Mouse (Mus musculus): ENCODE measurements around the gene Pcbp3. TPM values are rescaled to one million over a fixed set of nuclear protein-coding genes. Genes with fewer than 3 reads are reported as not detected.
A peak's percentile ranks its signal among the peaks of the same experiment; 100 is the strongest.

Pcbp3 gene
- polyA plus RNA-seq, 1 experiment from 2014 or later: 51.1 TPM

GRCm38 (mm10) chr10:76906434-76906833 lies 55.3 kb downstream of the Pcbp3 start:
- Histone ChIP-seq H3K4me3 (replicated peaks) (no peak overlapping the region), H3K9ac (no peak overlapping the region), H3K9me3 (no peaks in the 10 kb centered on the region), H3K4me1 (peaks cover 20% of the 10 kb centered on the region), H3K27ac (no peak overlapping the region), H3K27me3 (no peaks in the 10 kb centered on the region), H3K4me2 (no peak overlapping the region), H3K36me3 (replicated peaks) (no peaks in the 10 kb centered on the region)
- 82% methylated on average over 10 of the region's 10 CpGs for WGBS
- no peak for ATAC-seq (ENCODE audit: low FRiP score)

DNA sequence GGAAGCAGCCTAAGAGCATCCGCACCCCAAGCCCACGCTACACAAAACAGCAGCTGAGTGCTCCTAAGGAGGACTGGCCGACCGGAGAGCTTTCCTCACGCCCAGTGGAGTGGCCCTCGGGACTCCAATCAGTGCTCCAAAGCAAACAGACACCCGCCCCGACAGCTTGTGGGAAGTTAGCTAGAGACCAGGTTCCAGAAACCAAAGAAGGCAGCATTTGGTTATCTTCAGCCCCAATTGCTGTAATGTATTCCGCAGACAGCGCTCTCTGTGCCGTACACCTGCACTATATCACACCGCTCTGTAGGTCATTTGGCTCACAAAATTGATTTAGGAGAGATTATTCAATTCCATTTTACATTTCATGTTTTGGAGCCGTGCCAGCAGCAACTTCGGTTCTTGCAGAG lies 55.7 kb downstream of the Pcbp3 start:
- Histone ChIP-seq H3K4me3 (replicated peaks) (no peak overlapping the region), H3K9me3 (no peaks in the 10 kb centered on the region), H3K9ac (no peak overlapping the region), H3K36me3 (replicated peaks) (no peaks in the 10 kb centered on the region), H3K4me1 (peaks cover 20% of the 10 kb centered on the region), H3K4me2 (no peak overlapping the region), H3K27me3 (no peaks in the 10 kb centered on the region), H3K27ac (no peak overlapping the region)
- no peak for ATAC-seq (ENCODE audit: low FRiP score)
- 89% methylated on average over 14 of the region's 14 CpGs for WGBS

DNA sequence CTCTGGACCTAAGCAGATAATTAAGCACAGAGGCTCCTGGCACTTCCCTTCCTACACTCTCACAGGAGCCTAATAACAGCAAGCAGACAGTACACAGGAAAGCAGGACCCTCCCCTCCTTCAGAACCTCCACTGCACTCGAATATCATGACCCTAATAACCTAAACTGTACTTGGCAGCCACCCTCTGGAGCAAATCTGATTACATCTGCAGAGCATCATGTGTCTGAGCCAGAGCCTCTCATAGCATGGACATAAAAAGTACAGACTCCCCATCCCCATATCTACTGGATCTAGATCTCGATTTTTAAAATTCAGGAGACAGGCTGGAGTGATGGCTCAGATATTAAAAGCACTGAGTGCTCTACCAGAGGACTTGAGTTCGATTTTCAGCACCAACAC lies 58.0 kb downstream of the Pcbp3 start:
- Histone ChIP-seq H3K9ac (no peak overlapping the region), H3K4me2 (no peak overlapping the region), H3K4me1 (peaks cover 20% of the 10 kb centered on the region), H3K27me3 (no peaks in the 10 kb centered on the region), H3K36me3 (replicated peaks) (no peaks in the 10 kb centered on the region), H3K9me3 (no peaks in the 10 kb centered on the region), H3K4me3 (replicated peaks) (no peak overlapping the region), H3K27ac (no peak overlapping the region)
- 84% methylated on average over 3 of the region's 3 CpGs for WGBS
- ATAC-seq (ENCODE audit: low FRiP score): no peak

DNA sequence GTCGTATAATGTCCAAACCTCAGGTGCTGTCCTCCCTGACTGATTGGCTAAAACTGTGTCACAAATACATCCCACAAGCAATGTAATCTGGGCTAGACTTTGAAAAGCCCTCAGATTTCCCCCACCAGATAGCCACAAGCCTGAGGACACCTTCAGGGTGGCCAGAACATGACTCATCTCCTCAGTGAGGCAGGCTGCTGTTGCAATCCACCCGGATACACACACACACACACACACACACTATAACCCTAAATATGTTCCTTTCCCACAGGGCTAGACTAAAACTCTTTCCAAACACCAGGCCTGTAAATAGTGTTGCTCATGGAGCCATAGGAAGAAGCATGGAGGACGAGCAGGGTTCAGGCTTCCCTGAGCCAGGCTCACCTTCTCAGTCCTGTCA lies 58.6 kb downstream of the Pcbp3 start:
- Histone ChIP-seq H3K36me3 (replicated peaks) (no peaks in the 10 kb centered on the region), H3K9me3 (no peaks in the 10 kb centered on the region), H3K9ac (no peak overlapping the region), H3K4me2 (no peak overlapping the region), H3K27ac (peak overlapping the region; percentile 10; the same call in 1 of the 2 replicates), H3K27me3 (no peaks in the 10 kb centered on the region), H3K4me1 (peaks cover 20% of the 10 kb centered on the region), H3K4me3 (replicated peaks) (no peak overlapping the region)
- ATAC-seq (ENCODE audit: low FRiP score): no peak
- 77% methylated on average over 3 of the region's 3 CpGs for WGBS

DNA sequence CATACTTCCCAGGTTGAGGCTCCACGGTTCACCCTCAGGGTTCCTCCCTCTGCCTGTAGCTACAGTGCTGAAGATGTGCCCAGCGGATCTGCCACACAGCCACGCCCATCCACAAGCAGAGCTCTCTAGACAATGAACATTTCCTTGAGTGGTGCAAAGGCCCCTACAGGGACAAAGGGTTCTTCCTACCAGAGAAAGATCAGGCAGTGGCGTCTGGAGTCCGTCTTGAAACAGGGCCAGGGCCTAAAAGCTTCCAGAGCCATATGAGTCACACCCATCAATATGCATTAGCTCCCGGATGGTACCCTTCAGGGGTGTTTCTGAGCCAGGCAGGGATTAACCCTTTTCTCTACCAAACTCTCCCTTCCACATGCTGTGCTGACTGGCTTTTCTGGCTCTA lies 59.1 kb downstream of the Pcbp3 start:
- H3K4me2 ChIP-seq: no peak overlapping the region
- WGBS: 23% methylated on average over 6 of the region's 6 CpGs
- H3K9me3 ChIP-seq: no peaks in the 10 kb centered on the region
- no peak overlapping the region for H3K9ac ChIP-seq
- no peak overlapping the region for H3K4me3 ChIP-seq (replicated peaks)
- H3K4me1 ChIP-seq: peaks cover 20% of the 10 kb centered on the region
- no peaks in the 10 kb centered on the region for H3K36me3 ChIP-seq (replicated peaks)
- peak overlapping the region; percentile 50; the same call in 1 of the 2 replicates for H3K27ac ChIP-seq
- 0 out of 2 replicates have a peak, but pooled peaks have one; percentile 33 for ATAC-seq (ENCODE audit: low FRiP score)
- H3K27me3 ChIP-seq: no peaks in the 10 kb centered on the region

GRCm38 (mm10) chr10:76898428-76898827 lies 63.3 kb downstream of the Pcbp3 start:
- 90% methylated on average over 4 of the region's 4 CpGs for WGBS
- no peak for ATAC-seq (ENCODE audit: low FRiP score)

DNA sequence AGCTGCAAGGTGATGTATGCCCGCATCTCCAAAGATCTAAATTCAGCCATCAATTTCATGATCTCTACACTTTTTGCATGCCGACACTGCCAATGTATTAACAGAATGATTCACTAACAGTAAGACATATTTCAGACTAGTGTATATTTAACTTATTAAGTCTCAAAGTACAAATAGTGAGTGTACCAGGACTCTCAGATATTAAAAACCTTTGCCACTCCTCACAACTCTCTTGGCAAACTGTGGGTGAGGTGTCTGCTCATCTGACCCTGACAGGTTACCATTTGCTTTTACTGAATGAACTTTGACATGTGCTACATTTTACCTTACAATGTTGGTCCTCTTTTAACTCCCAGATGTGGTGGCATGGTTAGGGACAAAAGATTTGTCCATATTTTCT lies 70.2 kb downstream of the Pcbp3 start:
- no peak overlapping the region for H3K27ac ChIP-seq
- no peaks in the 10 kb centered on the region for H3K36me3 ChIP-seq (replicated peaks)
- no peak overlapping the region for H3K4me2 ChIP-seq
- no peaks in the 10 kb centered on the region for H3K27me3 ChIP-seq
- no peak overlapping the region for H3K9ac ChIP-seq
- WGBS: 96% methylated on average over 2 of the region's 2 CpGs
- H3K4me1 ChIP-seq: no peaks in the 10 kb centered on the region
- H3K4me3 ChIP-seq (replicated peaks): no peak overlapping the region
- H3K9me3 ChIP-seq: no peaks in the 10 kb centered on the region
- no peak for ATAC-seq (ENCODE audit: low FRiP score)

More at GRCm38 (mm10) chr10:76898428-76898827, 63.3 kb downstream of the Pcbp3 start:
- H3K36me3 ChIP-seq (replicated peaks): no peaks in the 10 kb centered on the region
- H3K9me3 ChIP-seq: no peaks in the 10 kb centered on the region
- no peak overlapping the region for H3K9ac ChIP-seq
- H3K27ac ChIP-seq: no peak overlapping the region
- H3K4me2 ChIP-seq: no peak overlapping the region
- peaks cover 13% of the 10 kb centered on the region for H3K4me1 ChIP-seq
- no peak overlapping the region for H3K4me3 ChIP-seq (replicated peaks)
- H3K27me3 ChIP-seq: no peaks in the 10 kb centered on the region

GRCm38 (mm10) chr10:76883442-76884244 lies 78.0 kb downstream of the Pcbp3 start:
- Histone ChIP-seq H3K9me3 (no peaks in the 10 kb centered on the region), H3K27ac (no peak overlapping the region), H3K27me3 (no peaks in the 10 kb centered on the region), H3K4me1 (peaks cover 17% of the 10 kb centered on the region), H3K36me3 (replicated peaks) (no peaks in the 10 kb centered on the region), H3K4me2 (no peak overlapping the region), H3K9ac (no peak overlapping the region), H3K4me3 (replicated peaks) (no peak overlapping the region)
- no peak for ATAC-seq (ENCODE audit: low FRiP score)
- 80% methylated on average over 3 of the region's 3 CpGs for WGBS

DNA sequence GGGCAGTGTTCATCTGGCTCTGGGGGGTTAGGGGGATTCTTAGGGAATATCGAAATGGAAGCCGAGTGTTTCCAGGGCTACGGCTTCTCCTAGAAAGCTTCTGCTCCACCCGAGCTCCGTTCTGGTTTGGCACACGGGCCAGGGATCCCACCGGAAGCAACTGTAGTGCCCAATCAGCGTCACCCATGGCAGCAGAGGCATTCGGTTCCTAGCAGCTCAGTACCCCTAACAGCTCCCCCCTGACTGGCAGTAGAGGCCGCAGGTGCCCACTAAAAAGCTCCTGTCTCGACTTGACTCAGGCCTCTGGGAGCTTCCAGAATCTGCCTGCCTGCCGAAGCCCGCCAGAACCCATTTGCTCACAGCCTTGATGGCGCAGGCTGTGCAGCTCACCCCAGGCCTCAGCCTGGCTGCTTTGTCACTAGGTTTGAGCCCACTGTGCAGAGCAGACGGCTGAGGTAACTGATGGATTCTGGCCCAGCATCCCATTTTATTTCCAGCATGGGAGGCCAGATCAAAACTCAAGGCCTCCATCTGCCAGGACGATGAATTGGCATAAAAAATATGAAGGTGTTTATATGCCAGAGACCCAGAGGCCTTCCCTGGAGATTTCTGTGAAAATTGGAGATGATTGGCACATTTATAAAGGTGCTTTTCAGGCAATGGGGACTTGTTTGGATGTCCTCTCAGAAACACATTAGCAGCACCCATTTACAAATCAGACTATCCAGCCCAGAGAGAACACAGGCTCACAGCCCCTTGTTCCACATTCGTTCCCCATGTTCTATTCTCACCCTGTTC lies 78.8 kb downstream of the Pcbp3 start:
- Histone ChIP-seq H3K4me1 (peaks cover 17% of the 10 kb centered on the region), H3K27ac (no peak overlapping the region), H3K4me2 (no peak overlapping the region), H3K27me3 (no peaks in the 10 kb centered on the region), H3K9ac (no peak overlapping the region), H3K9me3 (no peaks in the 10 kb centered on the region), H3K36me3 (replicated peaks) (no peaks in the 10 kb centered on the region), H3K4me3 (replicated peaks) (no peak overlapping the region)
- 83% methylated on average over 17 of the region's 17 CpGs for WGBS
- no peak for ATAC-seq (ENCODE audit: low FRiP score)

GRCm38 (mm10) chr10:76881900-76882299 lies 79.8 kb downstream of the Pcbp3 start:
- Histone ChIP-seq H3K36me3 (replicated peaks) (no peaks in the 10 kb centered on the region), H3K27ac (no peak overlapping the region), H3K4me2 (no peak overlapping the region), H3K4me1 (peaks cover 17% of the 10 kb centered on the region), H3K27me3 (no peaks in the 10 kb centered on the region), H3K9me3 (no peaks in the 10 kb centered on the region), H3K4me3 (replicated peaks) (no peak overlapping the region), H3K9ac (no peak overlapping the region)
- no peak for ATAC-seq (ENCODE audit: low FRiP score)
- WGBS: 87% methylated on average over 5 of the region's 5 CpGs

DNA sequence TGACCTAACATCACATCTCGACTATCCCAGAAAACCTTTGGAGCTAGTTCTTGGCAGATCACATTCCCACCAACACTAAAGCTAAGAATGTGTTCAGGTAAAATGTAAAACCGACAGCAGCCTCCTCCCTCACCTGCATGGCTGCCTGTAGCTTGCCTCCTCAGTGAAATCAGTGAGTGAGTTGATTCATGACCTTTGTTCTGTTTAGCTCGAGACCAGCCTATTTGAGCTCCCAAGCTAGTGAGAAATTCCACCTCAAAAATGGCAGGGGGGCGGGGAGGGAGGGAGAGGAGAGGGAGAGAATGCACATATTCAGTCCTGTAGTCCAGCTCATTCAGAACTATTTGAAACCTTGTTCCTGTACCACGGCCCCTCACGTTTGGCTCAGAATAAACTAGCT lies 86.4 kb downstream of the Pcbp3 start:
- no peak for ATAC-seq (ENCODE audit: low FRiP score)
- no peak overlapping the region for H3K4me2 ChIP-seq
- no peak overlapping the region for H3K27ac ChIP-seq
- H3K9me3 ChIP-seq: no peaks in the 10 kb centered on the region
- peaks cover 10% of the 10 kb centered on the region for H3K4me1 ChIP-seq
- H3K4me3 ChIP-seq (replicated peaks): no peak overlapping the region
- no peaks in the 10 kb centered on the region for H3K36me3 ChIP-seq (replicated peaks)
- no peak overlapping the region for H3K9ac ChIP-seq
- H3K27me3 ChIP-seq: no peaks in the 10 kb centered on the region
- WGBS: 83% methylated on average over 6 of the region's 6 CpGs

DNA sequence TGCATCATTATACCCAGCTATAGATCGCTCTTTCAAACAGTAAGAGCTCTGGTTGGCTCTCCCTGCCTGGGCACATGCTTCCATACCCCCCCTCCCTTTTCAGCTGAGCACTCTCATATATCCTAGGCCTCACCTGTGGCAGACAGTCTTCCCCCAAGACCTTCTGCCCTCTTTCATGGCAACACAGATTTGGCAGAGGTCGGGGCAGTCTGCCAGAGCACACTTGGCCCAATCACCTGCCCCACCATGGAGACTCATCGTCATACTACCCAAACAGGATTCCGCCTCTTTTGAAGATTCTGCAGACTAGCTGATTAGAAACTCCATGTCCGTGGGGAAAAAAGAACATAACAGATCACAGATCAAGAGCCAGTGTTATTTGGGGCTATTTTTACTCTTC lies 86.8 kb downstream of the Pcbp3 start:
- ATAC-seq (ENCODE audit: low FRiP score): no peak
- no peaks in the 10 kb centered on the region for H3K9me3 ChIP-seq
- no peak overlapping the region for H3K27ac ChIP-seq
- no peak overlapping the region for H3K4me2 ChIP-seq
- H3K4me3 ChIP-seq (replicated peaks): no peak overlapping the region
- H3K27me3 ChIP-seq: no peaks in the 10 kb centered on the region
- no peaks in the 10 kb centered on the region for H3K36me3 ChIP-seq (replicated peaks)
- H3K4me1 ChIP-seq: peaks cover 10% of the 10 kb centered on the region
- 87% methylated on average over 5 of the region's 5 CpGs for WGBS
- H3K9ac ChIP-seq: no peak overlapping the region
